Mouse (Mus musculus) hindbrain, embryonic 12.5 days (tissue): ENCODE results near the gene Stx7. TPM values are rescaled to one million over a fixed set of nuclear protein-coding genes. Genes with fewer than 3 reads are reported as not detected.

Experiments used
- ATAC-seq: fragments of 200-750 bp; cut with Nextera tagmentation; 2 replicates; pipeline ENCODE4 v1.8.0; 2017; ENCODE audit warnings: moderate TSS enrichment; ENCODE audit not compliant: low FRiP score
- H3K27ac ChIP-seq: fragments of 300-500 bp; sonication (generic); 2 replicates; pipeline ENCODE4 v1.5.1; 2016; ENCODE audit warnings: mild to moderate bottlenecking
- H3K27me3 ChIP-seq: fragments of 300-500 bp; sonication (generic); 2 replicates; pipeline ENCODE4 v1.6.1; 2016; ENCODE audit warnings: mild to moderate bottlenecking
- H3K36me3 ChIP-seq: fragments of 300-500 bp; sonication (generic); 2 replicates; pipeline ENCODE4 v1.6.1; 2016; ENCODE audit warnings: mild to moderate bottlenecking
- H3K4me1 ChIP-seq: fragments of 300-500 bp; sonication (generic); 2 replicates; pipeline ENCODE4 v1.6.1; 2016
- H3K4me2 ChIP-seq: fragments of 300-500 bp; sonication (generic); replicated peaks from 2 replicates; pipeline ENCODE4 v1.6.1; 2016; ENCODE audit warnings: mild to moderate bottlenecking
- H3K4me3 ChIP-seq: fragments of 300-500 bp; sonication (generic); 2 replicates; pipeline ENCODE4 v1.5.1; 2016; ENCODE audit warnings: mild to moderate bottlenecking
- H3K9ac ChIP-seq: fragments of 300-500 bp; sonication (generic); 2 replicates; pipeline ENCODE4 v1.6.1; 2016; ENCODE audit warnings: mild to moderate bottlenecking, moderate library complexity
- H3K9me3 ChIP-seq: fragments of 300-500 bp; sonication (generic); replicated peaks from 2 replicates; pipeline ENCODE4 v1.6.1; 2016; ENCODE audit warnings: mild to moderate bottlenecking
- WGBS: fragments of 180-500 bp; shearing (Covaris S2); methylation state at CpG from one replicate; pipeline ENCODE4 v1.1.7; 2016; 5-methylcytosine and 5-hydroxymethylcytosine counted together
- polyA plus RNA-seq: library from polyadenylated mRNA; unstranded; fragments of >200 nt; fragmentation: Nextera tagmentation; extraction: Ambion mirVana; gene quantifications from 2 replicates; pipeline ENCODE4 v1.2.1, GENCODE M21; 2016

Gene Stx7
- polyA plus RNA-seq, 1 experiment from 2014 or later, result 149 TPM

- Histone ChIP-seq H3K4me3 (no peak overlapping the region), H3K27ac (no peak overlapping the region), H3K9ac (no peak overlapping the region), H3K36me3 (no peaks in the 10 kb centered on the region), H3K9me3 (no peaks in the 10 kb centered on the region), H3K27me3 (peaks cover 38% of the 10 kb centered on the region), H3K4me1 (peaks cover 16% of the 10 kb centered on the region), H3K4me2 (peak overlapping the region; percentile 89)
- ATAC-seq, result no peak
- WGBS, result 16% methylated on average over 8 of the region's 8 CpGs
Measured at GRCm38 (mm10) chr10:24224591-24224990, 75.5 kb downstream of the Stx7 start.

GRCm38 (mm10) chr10:24228318-24229183 is 79.4 kb downstream of the Stx7 start:
- Histone ChIP-seq H3K4me3 (no peak overlapping the region), H3K9me3 (no peaks in the 10 kb centered on the region), H3K27ac (no peak overlapping the region), H3K4me1 (peaks cover 10% of the 10 kb centered on the region), H3K9ac (no peak overlapping the region), H3K36me3 (no peaks in the 10 kb centered on the region), H3K27me3 (peaks cover 17% of the 10 kb centered on the region), H3K4me2 (no peak overlapping the region)
- 43% methylated on average over 12 of the region's 12 CpGs for WGBS
- no peak for ATAC-seq

- H3K4me3 ChIP-seq, result no peak overlapping the region
- no peak for ATAC-seq
- H3K4me1 ChIP-seq, result peaks cover 10% of the 10 kb centered on the region; the same call in 1 of the 2 replicates
- 75% methylated on average over 4 of the region's 4 CpGs for WGBS
- H3K9me3 ChIP-seq, result no peaks in the 10 kb centered on the region
- no peaks in the 10 kb centered on the region for H3K27me3 ChIP-seq
- no peaks in the 10 kb centered on the region for H3K36me3 ChIP-seq
- no peak overlapping the region for H3K4me2 ChIP-seq
- no peak overlapping the region for H3K9ac ChIP-seq
- no peak overlapping the region for H3K27ac ChIP-seq
Measured at GRCm38 (mm10) chr10:24232281-24232680, 83.2 kb downstream of the Stx7 start.

- ATAC-seq, result no peak
Measured at GRCm38 (mm10) chr10:24235426-24236283, 86.6 kb downstream of the Stx7 start.

More at GRCm38 (mm10) chr10:24235426-24236283, 86.6 kb downstream of the Stx7 start:
- Histone ChIP-seq H3K4me3 (no peak overlapping the region), H3K36me3 (no peaks in the 10 kb centered on the region), H3K9me3 (0 out of 2 replicates have a peak, but pooled peaks cover 3% of the 10 kb centered on the region), H3K9ac (no peak overlapping the region), H3K27ac (no peak overlapping the region), H3K27me3 (no peaks in the 10 kb centered on the region), H3K4me2 (peak overlapping the region; percentile 12; the same call in 1 of the 2 replicates), H3K4me1 (peaks cover 6% of the 10 kb centered on the region; the same call in 1 of the 2 replicates)
- 55% methylated on average over 23 of the region's 23 CpGs for WGBS

Other genes with a start within 250 kb of the Stx7 start
- gene Taar1, start 228.9 kb upstream of the Stx7 start, polyA plus RNA-seq, result not detected in 2 replicates
- not detected in 2 replicates for gene Taar2, start 210.7 kb upstream of the Stx7 start, polyA plus RNA-seq
- gene Taar3, start 199.7 kb upstream of the Stx7 start, polyA plus RNA-seq, result not detected in 2 replicates
- not detected in 2 replicates for gene Taar4, start 188.8 kb upstream of the Stx7 start, polyA plus RNA-seq
- 1.3 TPM in 1 of 2 replicates, not detected in the other for gene Taar5, start 178.6 kb upstream of the Stx7 start, polyA plus RNA-seq
- 0.41 TPM in 1 of 2 replicates, not detected in the other for gene Taar6, start 163.7 kb upstream of the Stx7 start, polyA plus RNA-seq
- gene Taar7a, start 155.8 kb upstream of the Stx7 start, polyA plus RNA-seq, result not detected in 2 replicates
- not detected in 2 replicates for gene Taar7b, start 149.4 kb upstream of the Stx7 start, polyA plus RNA-seq
- gene Taar7d, start 122.1 kb upstream of the Stx7 start, polyA plus RNA-seq, result not detected in 2 replicates
- not detected in 2 replicates for gene Taar7e, start 111.7 kb upstream of the Stx7 start, polyA plus RNA-seq
- not detected in 2 replicates for gene Taar7f, start 99.8 kb upstream of the Stx7 start, polyA plus RNA-seq
- not detected in 2 replicates for gene Taar8a, start 72.8 kb upstream of the Stx7 start, polyA plus RNA-seq
- not detected in 2 replicates for gene Taar8b, start 57.0 kb upstream of the Stx7 start, polyA plus RNA-seq
- not detected in 2 replicates for gene Taar8c, start 47.4 kb upstream of the Stx7 start, polyA plus RNA-seq
- not detected in 2 replicates for gene Taar9, start 39.8 kb upstream of the Stx7 start, polyA plus RNA-seq
- gene Moxd1, start 74.2 kb downstream of the Stx7 start, polyA plus RNA-seq, result 16.1 and 17.8 TPM in 2 replicates